Mouse (Mus musculus): ENCODE data around the gene Gm3633.
"Not testable (repeated sequence)": the region's sequence is repeated elsewhere in the genome, so short reads cannot be mapped to it uniquely, and the experiment has no call there.

Gm3633 gene

GRCm38 (mm10) chr14:42641817-42642216 lies at the start of gene Gm3633:
TSS of gene Gm3633 (minus strand) at chr14:42641917.
- not testable (repeated sequence) for DNase-seq (ENCODE audit: low spot score)

DNA sequence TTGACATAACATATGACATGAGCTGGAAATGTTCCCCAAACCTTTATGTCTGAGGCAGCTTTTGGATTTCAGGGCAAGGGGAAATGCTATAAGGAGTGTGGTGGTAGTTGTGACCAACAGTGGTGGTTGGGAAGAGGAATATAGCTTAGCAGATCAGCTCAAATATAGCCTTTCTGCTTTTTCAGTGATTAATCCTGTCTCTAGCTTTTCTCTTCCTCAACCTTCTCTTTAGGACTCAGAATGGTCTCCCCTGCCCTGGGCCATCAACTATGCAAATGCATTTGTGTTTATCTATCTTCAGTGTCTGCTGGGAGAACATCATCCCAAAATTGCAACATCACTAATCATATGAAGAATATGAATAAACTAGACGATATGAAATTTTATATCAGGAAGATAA lies 13.9 kb upstream of the Gm3633 start, which contains the start of gene Gm10378:
Gene Gm10378 (plus strand): TSS at position 301 of the 400 bp plus-strand sequence.
- DNase-seq (ENCODE audit: low spot score): not testable (repeated sequence)

DNA sequence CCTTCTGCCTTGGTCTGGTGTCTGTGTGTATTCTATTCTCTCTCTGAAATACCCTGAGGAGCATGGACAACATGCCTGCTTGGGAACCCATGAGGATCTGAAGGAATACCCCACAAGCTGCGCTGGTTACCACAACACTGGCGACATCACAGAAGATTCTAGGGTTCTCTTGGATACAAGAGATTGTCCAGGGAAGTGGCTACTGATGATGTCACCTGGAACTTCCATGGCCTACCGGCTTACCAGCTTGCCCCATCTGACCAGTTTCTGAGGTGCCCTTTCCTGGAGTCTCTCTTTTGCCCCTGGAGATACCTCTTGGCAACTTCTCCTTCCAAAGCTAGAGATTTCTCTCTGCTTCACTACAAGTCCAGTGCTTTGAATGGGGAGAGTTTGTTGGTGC lies 41.9 kb downstream of the Gm3633 start, which contains the start of gene Gm17124:
Gene Gm17124 (minus strand): TSS at position 101 of the 400 bp plus-strand sequence.
- DNase-seq (ENCODE audit: low spot score): not testable (repeated sequence)
